In genomic region chr17:75551512-75552400, GRCm38 (mm10) we compare ENCODE assay signal across 8 mouse cellular contexts. TPM values are rescaled to one million over a fixed set of nuclear protein-coding genes. Genes with fewer than 3 reads are reported as not detected.
DNase-seq lines count a peak whose midpoint lies in the region; ATAC-seq and TF ChIP-seq lines count a peak whose summit lies in the region.

Gene Fam98a, minus strand, starts transcription at chr17:75551946.

- under 1% methylated on average over 56 of the region's 56 CpGs for WGBS in forebrain, embryonic 13.5 days
- under 1% methylated on average over 56 of the region's 56 CpGs for WGBS in large intestine, adult 2 months
- WGBS in liver, postnatal 0 days (ENCODE audit: insufficient replicate concordance): under 1% methylated on average over 55 of the region's 56 CpGs
- WGBS in neural tube, embryonic 14.5 days: under 1% methylated on average over 55 of the region's 56 CpGs

- no peaks in the 10 kb centered on the region for H3K27me3 ChIP-seq in ES-Bruce4 (ENCODE audit: control insufficient read depth, insufficient read depth, low read length, poor library complexity, severe bottlenecking)
- no peaks in the 10 kb centered on the region for H3K27me3 ChIP-seq in forebrain, embryonic 13.5 days
- no peaks in the 10 kb centered on the region for H3K27me3 ChIP-seq in liver, postnatal 0 days (ENCODE audit: insufficient read depth, low read length)
- H3K27me3 ChIP-seq in neural tube, embryonic 14.5 days (ENCODE audit: control insufficient read depth, insufficient read depth, low read length): no peaks in the 10 kb centered on the region

- peaks cover 2% of the 10 kb centered on the region for H3K4me1 ChIP-seq in ES-Bruce4 (ENCODE audit: control insufficient read depth, insufficient read depth, low read length)
- peaks cover 13% of the 10 kb centered on the region for H3K4me1 ChIP-seq in forebrain, embryonic 13.5 days
- H3K4me1 ChIP-seq in liver, postnatal 0 days (ENCODE audit: insufficient read depth): peaks cover 11% of the 10 kb centered on the region
- H3K4me1 ChIP-seq in neural tube, embryonic 14.5 days (ENCODE audit: control insufficient read depth, insufficient read depth, low read length): peaks cover 5% of the 10 kb centered on the region

- intact Hi-C loops in heart, postnatal 10 days (cut with DNase I): no loop called here

- peak; percentile 34 for TF ChIP-seq CTCF in ES-Bruce4 (IDR thresholded peaks at IDR 0.05; ENCODE audit: low read depth, low read length)
- peak; percentile 88 for TF ChIP-seq CTCF in liver, postnatal 0 days (IDR thresholded peaks at IDR 0.05; ENCODE audit: low read depth)

- peak; percentile 97 for ATAC-seq in cerebellum, adult (ENCODE audit: insufficient number of reproducible peaks, low FRiP score, low TSS enrichment)
- ATAC-seq in forebrain, embryonic 13.5 days: peak; percentile 99
- ATAC-seq in liver, postnatal 0 days: peak; percentile 98
- peak; percentile 99 for ATAC-seq in neural tube, embryonic 14.5 days (ENCODE audit: low read depth)

- H3K4me2 ChIP-seq in forebrain, embryonic 13.5 days: peak within 1 kb of the TSS; percentile 85
- H3K4me2 ChIP-seq in liver, postnatal 0 days (ENCODE audit: low read depth, low read length): peak within 1 kb of the TSS; percentile 89
- H3K4me2 ChIP-seq in neural tube, embryonic 14.5 days (ENCODE audit: low read depth, low read length): peak within 1 kb of the TSS; percentile 75

- TF ChIP-seq POLR2A in ES-Bruce4 (IDR thresholded peaks at IDR 0.05; ENCODE audit: insufficient read depth, low read length): no peak

- H3K9me3 ChIP-seq in ES-Bruce4 (replicated peaks; ENCODE audit: control insufficient read depth, insufficient read depth, low read length, poor library complexity, severe bottlenecking): peaks cover 17% of the 10 kb centered on the region
- no peaks in the 10 kb centered on the region for H3K9me3 ChIP-seq in forebrain, embryonic 13.5 days (replicated peaks)
- H3K9me3 ChIP-seq in liver, postnatal 0 days (ENCODE audit: low read length): no peaks in the 10 kb centered on the region
- no peaks in the 10 kb centered on the region for H3K9me3 ChIP-seq in neural tube, embryonic 14.5 days (ENCODE audit: control insufficient read depth, low read length)

- H3K4me3 ChIP-seq in ES-Bruce4 (ENCODE audit: low read depth, low read length): peak within 1 kb of the TSS; percentile 95
- peak within 1 kb of the TSS; percentile 81 for H3K4me3 ChIP-seq in forebrain, embryonic 13.5 days
- peak within 1 kb of the TSS; percentile 86 for H3K4me3 ChIP-seq in liver, postnatal 0 days (ENCODE audit: low read depth, low read length)
- peak within 1 kb of the TSS; percentile 79 for H3K4me3 ChIP-seq in neural tube, embryonic 14.5 days (ENCODE audit: low read depth, low read length)

- peak within 1 kb of the TSS; percentile 85 for H3K9ac ChIP-seq in ES-Bruce4 (ENCODE audit: low read depth, poor library complexity, severe bottlenecking)
- H3K9ac ChIP-seq in forebrain, embryonic 13.5 days: peak within 1 kb of the TSS; percentile 85
- peak within 1 kb of the TSS; percentile 89 for H3K9ac ChIP-seq in liver, postnatal 0 days (replicated peaks)
- H3K9ac ChIP-seq in neural tube, embryonic 14.5 days (replicated peaks; ENCODE audit: low read depth, low read length): peak within 1 kb of the TSS; percentile 79

- H3K36me3 ChIP-seq in ES-Bruce4 (ENCODE audit: control insufficient read depth, insufficient read depth, low read length, poor library complexity, severe bottlenecking): peaks cover 11% of the 10 kb centered on the region
- H3K36me3 ChIP-seq in forebrain, embryonic 13.5 days (ENCODE audit: poor library complexity, severe bottlenecking): peaks cover 10% of the 10 kb centered on the region
- 0 out of 2 replicates have a peak, but pooled peaks cover 2% of the 10 kb centered on the region for H3K36me3 ChIP-seq in liver, postnatal 0 days (replicated peaks; ENCODE audit: insufficient read depth, low read length)
- H3K36me3 ChIP-seq in neural tube, embryonic 14.5 days (ENCODE audit: control insufficient read depth, insufficient read depth, low read length): 0 out of 2 replicates have a peak, but pooled peaks cover 6% of the 10 kb centered on the region

- no peak for TF ChIP-seq EP300 in ES-Bruce4 (IDR thresholded peaks at IDR 0.05; ENCODE audit: insufficient read depth, low read depth, low read length)
- no peak for TF ChIP-seq EP300 in liver, postnatal 0 days (IDR thresholded peaks at IDR 0.05; ENCODE audit: low read depth)

- H3K27ac ChIP-seq in ES-Bruce4 (ENCODE audit: insufficient read depth, low read length): no peak within 1 kb of the TSS
- peak within 1 kb of the TSS; percentile 12; the same call in 1 of the 2 replicates for H3K27ac ChIP-seq in forebrain, embryonic 13.5 days
- H3K27ac ChIP-seq in liver, postnatal 0 days (ENCODE audit: low read depth): peak within 1 kb of the TSS; percentile 77
- 0 out of 2 replicates have a peak within 1 kb of the TSS, but pooled peaks have one; percentile 22 for H3K27ac ChIP-seq in neural tube, embryonic 14.5 days (ENCODE audit: low read depth, low read length)

- DNase-seq in heart, postnatal 10 days: peak; percentile 99
- DNase-seq in large intestine, adult 2 months (ENCODE audit: low read depth, low spot score): peak; percentile 90
- DNase-seq in liver, postnatal 0 days: peak; percentile 98
- DNase-seq in testis, postnatal 10 days (ENCODE audit: low spot score): peak; percentile 98

RNA-seq across cellular contexts. Expression of gene Fam98a, which starts in this region (rescaled TPM):
- 62.4 and 65.1 TPM in 2 replicates for polyA plus RNA-seq in ES-Bruce4 (2011; ENCODE audit: insufficient read depth, insufficient read length, low read depth, missing spikeins)
- polyA plus RNA-seq in forebrain, embryonic 13.5 days (2015; fragmentation: Nextera tagmentation; extraction: Ambion mirVana): 30.9 and 31.9 TPM in 2 replicates
- total RNA-seq in heart, postnatal 10 days (2021): 10 to 100 TPM; 35.9 to 38.4 TPM
- polyA plus RNA-seq in large intestine, adult 2 months (2012; rRNA removed): 10.3 and 11.9 TPM in 2 replicates
- polyA plus RNA-seq in liver, postnatal 0 days (2015; fragmentation: Nextera tagmentation; extraction: Ambion mirVana): 10.2 and 10.7 TPM in 2 replicates
- 12.9 and 13.3 TPM in 2 replicates for polyA plus RNA-seq in neural tube, embryonic 14.5 days (2014; fragmentation: Nextera tagmentation; extraction: Ambion mirVana)
